Mouse (Mus musculus): Measurements from ENCODE around the gene Pik3ca. TPM values are rescaled to one million over a fixed set of nuclear protein-coding genes. Genes with fewer than 3 reads are reported as not detected.
"Not testable (repeated sequence)": the region's sequence is repeated elsewhere in the genome, so short reads cannot be mapped to it uniquely, and the experiment has no call there.

The Pik3ca gene
- polyA plus RNA-seq, 1 experiment = 8.6 TPM

DNA sequence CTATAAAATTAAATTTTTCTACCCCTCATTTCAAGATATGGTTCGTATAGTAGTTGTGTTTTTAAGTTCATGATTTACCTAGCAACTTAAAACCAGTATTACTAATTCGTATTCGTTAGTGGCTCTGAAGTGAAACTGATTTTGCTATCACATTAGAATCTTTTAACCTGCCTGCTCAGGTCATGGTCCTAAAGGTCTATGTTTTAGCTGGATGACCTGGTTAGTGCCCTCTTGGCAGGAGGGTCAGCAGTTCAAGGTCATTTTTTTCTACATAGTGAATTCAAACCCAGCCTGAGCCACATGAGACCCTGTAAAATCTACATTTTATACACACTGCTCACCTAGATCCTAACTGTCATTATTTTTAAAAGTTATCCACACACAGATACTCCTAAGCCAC, 30.9 kb downstream of the Pik3ca start:
- Histone ChIP-seq H3ac (ENCODE audit: control insufficient read depth, insufficient read length, low read depth) (no peak overlapping the region), H3K36me3 (ENCODE audit: control insufficient read depth, insufficient read depth) (no peaks in the 10 kb centered on the region), H3K4me3 (ENCODE audit: insufficient read depth, poor library complexity, severe bottlenecking) (no peak overlapping the region), H3K79me3 (ENCODE audit: low read depth) (peaks cover 69% of the 10 kb centered on the region), H3K27me3 (ENCODE audit: control insufficient read depth, insufficient read depth, insufficient read length) (no peaks in the 10 kb centered on the region), H3K79me2 (ENCODE audit: control insufficient read depth, insufficient read depth) (peaks cover 99% of the 10 kb centered on the region)
- TF ChIP-seq FOSL1 (IDR thresholded peaks at IDR 0.05; ENCODE audit: insufficient read depth, low read length, poor library complexity, severe bottlenecking) (no peak), USF1 (IDR thresholded peaks at IDR 0.05; ENCODE audit: low read depth) (no peak), MYOD1 (IDR thresholded peaks at IDR 0.05; ENCODE audit: control insufficient read depth, insufficient read length, low read depth) (no peak), CTCF (IDR thresholded peaks at IDR 0.05; ENCODE audit: control insufficient read depth, insufficient read depth, insufficient read length) (no peak), CEBPB (IDR thresholded peaks at IDR 0.05; ENCODE audit: low read depth) (no peak), MAX (IDR thresholded peaks at IDR 0.05) (no peak), MYOG (IDR thresholded peaks at IDR 0.05; ENCODE audit: control insufficient read depth, extremely low read depth, insufficient read length) (no peak)

GRCm38 (mm10) chr3:32428921-32429320, 31.4 kb downstream of the Pik3ca start:
- H3K4me3 ChIP-seq (ENCODE audit: insufficient read depth, poor library complexity, severe bottlenecking) = no peak overlapping the region
- H3K79me3 ChIP-seq (ENCODE audit: low read depth) = peaks cover 69% of the 10 kb centered on the region
- TF ChIP-seq USF1 (IDR thresholded peaks at IDR 0.05; ENCODE audit: low read depth) = no peak
- TF ChIP-seq CTCF (IDR thresholded peaks at IDR 0.05; ENCODE audit: control insufficient read depth, insufficient read depth, insufficient read length) = no peak
- TF ChIP-seq CEBPB (IDR thresholded peaks at IDR 0.05; ENCODE audit: low read depth) = no peak
- no peak overlapping the region for H3ac ChIP-seq (ENCODE audit: control insufficient read depth, insufficient read length, low read depth)
- H3K27me3 ChIP-seq (ENCODE audit: control insufficient read depth, insufficient read depth, insufficient read length) = no peaks in the 10 kb centered on the region
- no peaks in the 10 kb centered on the region for H3K36me3 ChIP-seq (ENCODE audit: control insufficient read depth, insufficient read depth)
- peaks cover 99% of the 10 kb centered on the region for H3K79me2 ChIP-seq (ENCODE audit: control insufficient read depth, insufficient read depth)

DNA sequence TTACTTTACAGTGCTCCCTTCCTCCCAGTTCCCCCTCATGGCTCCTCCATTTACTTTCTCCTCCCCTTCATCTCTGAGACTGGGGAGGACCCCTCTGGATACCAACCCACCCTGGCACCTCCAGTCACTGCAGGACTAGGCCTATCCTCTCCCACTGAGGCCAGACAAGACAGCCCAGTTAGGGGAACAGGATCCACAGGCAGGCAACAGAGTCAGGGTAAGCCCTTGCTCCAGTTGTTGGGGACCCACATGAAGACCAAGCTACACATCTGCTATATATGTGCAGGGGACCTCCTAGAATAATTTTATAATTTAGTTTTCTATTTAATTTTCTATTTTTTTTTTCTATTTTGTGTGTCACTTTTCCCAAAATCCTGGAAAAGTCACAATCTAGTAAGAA, 31.9 kb downstream of the Pik3ca start:
- not testable (repeated sequence) for H3ac ChIP-seq (ENCODE audit: control insufficient read depth, insufficient read length, low read depth); H3K27me3 ChIP-seq (ENCODE audit: control insufficient read depth, insufficient read depth, insufficient read length); H3K36me3 ChIP-seq (ENCODE audit: control insufficient read depth, insufficient read depth); H3K4me3 ChIP-seq (ENCODE audit: insufficient read depth, poor library complexity, severe bottlenecking)
- peaks cover 99% of the 10 kb centered on the region for H3K79me2 ChIP-seq (ENCODE audit: control insufficient read depth, insufficient read depth)
- H3K79me3 ChIP-seq (ENCODE audit: low read depth) = peaks cover 66% of the 10 kb centered on the region

GRCm38 (mm10) chr3:32430394-32430793, 32.9 kb downstream of the Pik3ca start:
- H3K36me3 ChIP-seq (ENCODE audit: control insufficient read depth, insufficient read depth) = no peaks in the 10 kb centered on the region
- H3K79me2 ChIP-seq (ENCODE audit: control insufficient read depth, insufficient read depth) = peaks cover 99% of the 10 kb centered on the region
- TF ChIP-seq CTCF (IDR thresholded peaks at IDR 0.05; ENCODE audit: control insufficient read depth, insufficient read depth, insufficient read length) (no peak), MYOD1 (IDR thresholded peaks at IDR 0.05; ENCODE audit: control insufficient read depth, insufficient read length, low read depth) (no peak), CEBPB (IDR thresholded peaks at IDR 0.05; ENCODE audit: low read depth) (no peak), MAX (IDR thresholded peaks at IDR 0.05) (no peak), FOSL1 (IDR thresholded peaks at IDR 0.05; ENCODE audit: insufficient read depth, low read length, poor library complexity, severe bottlenecking) (no peak), USF1 (IDR thresholded peaks at IDR 0.05; ENCODE audit: low read depth) (no peak), MYOG (IDR thresholded peaks at IDR 0.05; ENCODE audit: control insufficient read depth, extremely low read depth, insufficient read length) (no peak)
- peaks cover 66% of the 10 kb centered on the region for H3K79me3 ChIP-seq (ENCODE audit: low read depth)
- H3ac ChIP-seq (ENCODE audit: control insufficient read depth, insufficient read length, low read depth) = no peak overlapping the region
- no peaks in the 10 kb centered on the region for H3K27me3 ChIP-seq (ENCODE audit: control insufficient read depth, insufficient read depth, insufficient read length)
- H3K4me3 ChIP-seq (ENCODE audit: insufficient read depth, poor library complexity, severe bottlenecking) = no peak overlapping the region

- TF ChIP-seq CTCF (IDR thresholded peaks at IDR 0.05; ENCODE audit: control insufficient read depth, insufficient read depth, insufficient read length) (no peak), CEBPB (IDR thresholded peaks at IDR 0.05; ENCODE audit: low read depth) (no peak), FOSL1 (IDR thresholded peaks at IDR 0.05; ENCODE audit: insufficient read depth, low read length, poor library complexity, severe bottlenecking) (no peak), MYOD1 (IDR thresholded peaks at IDR 0.05; ENCODE audit: control insufficient read depth, insufficient read length, low read depth) (no peak), MYOG (IDR thresholded peaks at IDR 0.05; ENCODE audit: control insufficient read depth, extremely low read depth, insufficient read length) (no peak), MAX (IDR thresholded peaks at IDR 0.05) (no peak), USF1 (IDR thresholded peaks at IDR 0.05; ENCODE audit: low read depth) (no peak)
- Histone ChIP-seq H3K27me3 (ENCODE audit: control insufficient read depth, insufficient read depth, insufficient read length) (no peaks in the 10 kb centered on the region), H3K36me3 (ENCODE audit: control insufficient read depth, insufficient read depth) (peaks cover 19% of the 10 kb centered on the region), H3ac (ENCODE audit: control insufficient read depth, insufficient read length, low read depth) (no peak overlapping the region), H3K4me3 (ENCODE audit: insufficient read depth, poor library complexity, severe bottlenecking) (no peak overlapping the region), H3K79me2 (ENCODE audit: control insufficient read depth, insufficient read depth) (peaks cover 70% of the 10 kb centered on the region), H3K79me3 (ENCODE audit: low read depth) (peaks cover 45% of the 10 kb centered on the region)
Observed at GRCm38 (mm10) chr3:32434016-32434415, 36.5 kb downstream of the Pik3ca start.

DNA sequence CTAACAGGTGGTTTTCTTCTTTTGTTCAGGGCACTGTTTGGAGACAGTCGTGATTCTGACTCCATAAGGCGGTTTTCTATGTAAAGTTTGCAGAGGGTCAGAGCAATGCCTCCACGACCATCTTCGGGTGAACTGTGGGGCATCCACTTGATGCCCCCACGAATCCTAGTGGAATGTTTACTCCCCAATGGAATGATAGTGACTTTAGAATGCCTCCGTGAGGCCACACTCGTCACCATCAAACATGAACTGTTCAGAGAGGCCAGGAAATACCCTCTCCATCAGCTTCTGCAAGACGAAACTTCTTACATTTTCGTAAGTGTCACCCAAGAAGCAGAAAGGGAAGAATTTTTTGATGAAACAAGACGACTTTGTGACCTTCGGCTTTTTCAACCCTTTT, 38.6 kb downstream of the Pik3ca start:
- Histone ChIP-seq H3ac (ENCODE audit: control insufficient read depth, insufficient read length, low read depth) (no peak overlapping the region), H3K27me3 (ENCODE audit: control insufficient read depth, insufficient read depth, insufficient read length) (no peaks in the 10 kb centered on the region)
- TF ChIP-seq MYOG (IDR thresholded peaks at IDR 0.05; ENCODE audit: control insufficient read depth, extremely low read depth, insufficient read length) = no peak
- TF ChIP-seq FOSL1 (IDR thresholded peaks at IDR 0.05; ENCODE audit: insufficient read depth, low read length, poor library complexity, severe bottlenecking) = no peak
- no peak for TF ChIP-seq USF1 (IDR thresholded peaks at IDR 0.05; ENCODE audit: low read depth)
- TF ChIP-seq MYOD1 (IDR thresholded peaks at IDR 0.05; ENCODE audit: control insufficient read depth, insufficient read length, low read depth) = no peak
- TF ChIP-seq CEBPB (IDR thresholded peaks at IDR 0.05; ENCODE audit: low read depth) = no peak

More for the DNA sequence above, 38.6 kb downstream of the Pik3ca start:
- Histone ChIP-seq H3K4me3 (ENCODE audit: insufficient read depth, poor library complexity, severe bottlenecking) (no peak overlapping the region), H3K79me2 (ENCODE audit: control insufficient read depth, insufficient read depth) (peaks cover 50% of the 10 kb centered on the region), H3K79me3 (ENCODE audit: low read depth) (peaks cover 27% of the 10 kb centered on the region), H3K36me3 (ENCODE audit: control insufficient read depth, insufficient read depth) (peaks cover 37% of the 10 kb centered on the region)
